ENCODE assay signal across 30 mouse cellular contexts in genomic region chr19:46956410-46956809, GRCm38 (mm10). TPM values are rescaled to one million over a fixed set of nuclear protein-coding genes. Genes with fewer than 3 reads are reported as not detected.
A peak's percentile ranks its signal among the peaks of the same experiment; 100 is the strongest.
DNase-seq lines count a peak whose midpoint lies in the region; ATAC-seq and TF ChIP-seq lines count a peak whose summit lies in the region.
"Had no signal": no experiment of that assay in that cellular context is flagged by ENCODE, and none has a peak within 500 bp of the region (broad histone marks: within the 10 kb centered on the region; RNA-seq: fewer than 3 reads in every experiment).

No protein-coding gene starts in this region.

- TF ChIP-seq EP300 in stomach, postnatal 0 days (optimal IDR thresholded peaks at IDR 0.05), result no peak

- peaks cover 45% of the 10 kb centered on the region for H3K4me1 ChIP-seq in liver, embryonic 16.5 days (ENCODE audit: control insufficient read depth, low read depth, low read length)
- H3K4me1 ChIP-seq in stomach, postnatal 0 days (replicated peaks; ENCODE audit: control insufficient read depth, insufficient read depth), result 0 out of 2 replicates have a peak, but pooled peaks cover 3% of the 10 kb centered on the region
- peaks cover 18% of the 10 kb centered on the region for H3K4me1 ChIP-seq in forebrain, embryonic 14.5 days (ENCODE audit: control insufficient read depth, insufficient read depth, low read length)

- WGBS in liver, embryonic 16.5 days (ENCODE audit: insufficient replicate concordance), result 50% methylated on average over 2 of the region's 2 CpGs
- 48% methylated on average over 2 of the region's 2 CpGs for whole genome bisulfite sequencing in stomach, postnatal 0 days
- 77% methylated on average over 2 of the region's 2 CpGs for WGBS in forebrain, embryonic 14.5 days

- ATAC-seq in liver, embryonic 16.5 days (ENCODE audit: low read depth), result peak; percentile 64
- ATAC-seq in stomach, postnatal 0 days (ENCODE audit: low FRiP score, low TSS enrichment), result peak; percentile 61; the same call in 1 of the 2 replicates
- no peak for ATAC-seq in forebrain, embryonic 14.5 days
- ATAC-seq: inflammation-experienced regulatory T-cells, adult 6 months; midbrain, embryonic 15.5 days; Patski had no signal

- H3K27me3 ChIP-seq in liver, embryonic 16.5 days (ENCODE audit: control insufficient read depth, insufficient read depth, low read depth, low read length), result no peaks in the 10 kb centered on the region
- no peaks in the 10 kb centered on the region for H3K27me3 ChIP-seq in stomach, postnatal 0 days (ENCODE audit: control insufficient read depth, insufficient read depth, low read length)
- no peaks in the 10 kb centered on the region for H3K27me3 ChIP-seq in forebrain, embryonic 14.5 days (replicated peaks; ENCODE audit: control insufficient read depth, insufficient read depth, low read length)
- H3K27me3 ChIP-seq: embryonic facial prominence, embryonic 15.5 days; forebrain, embryonic 12.5 days; heart, embryonic 13.5 days; hindbrain, embryonic 15.5 days; midbrain, embryonic 15.5 days; Patski had no signal

- no peaks in the 10 kb centered on the region for H3K36me3 ChIP-seq in liver, embryonic 16.5 days (ENCODE audit: control insufficient read depth, insufficient read depth)
- no peaks in the 10 kb centered on the region; the same call in 1 of the 2 replicates for H3K36me3 ChIP-seq in stomach, postnatal 0 days (ENCODE audit: control insufficient read depth, insufficient read depth, low read length)
- no peaks in the 10 kb centered on the region for H3K36me3 ChIP-seq in forebrain, embryonic 14.5 days (ENCODE audit: control insufficient read depth, insufficient read depth, low read length)
- H3K36me3 ChIP-seq: embryonic facial prominence, embryonic 15.5 days; forebrain, embryonic 12.5 days; hindbrain, embryonic 10.5 days; hindbrain, embryonic 15.5 days; midbrain, embryonic 15.5 days had no signal

- H3K9me3 ChIP-seq in liver, embryonic 16.5 days (replicated peaks; ENCODE audit: control insufficient read depth, low read length), result no peaks in the 10 kb centered on the region
- no peaks in the 10 kb centered on the region for H3K9me3 ChIP-seq in stomach, postnatal 0 days (ENCODE audit: control insufficient read depth, low read length)
- no peaks in the 10 kb centered on the region for H3K9me3 ChIP-seq in forebrain, embryonic 14.5 days (replicated peaks; ENCODE audit: control insufficient read depth, low read length)
- H3K9me3 ChIP-seq: embryonic facial prominence, embryonic 10.5 days; embryonic facial prominence, embryonic 15.5 days; forebrain, embryonic 12.5 days; heart, embryonic 13.5 days; hindbrain, embryonic 10.5 days; hindbrain, embryonic 15.5 days; midbrain, embryonic 15.5 days had no signal

- H3K27ac ChIP-seq in left cerebral cortex, adult 2 months, result peak overlapping the region; percentile 5; the same call in 1 of the 2 replicates
- peak overlapping the region; percentile 82 for H3K27ac ChIP-seq in liver, embryonic 16.5 days (ENCODE audit: low read length)
- no peak overlapping the region for H3K27ac ChIP-seq in stomach, postnatal 0 days (replicated peaks)
- no peak overlapping the region for H3K27ac ChIP-seq in forebrain, embryonic 14.5 days (ENCODE audit: low read depth, low read length)
- H3K27ac ChIP-seq: embryonic facial prominence, embryonic 10.5 days; embryonic facial prominence, embryonic 15.5 days; forebrain, embryonic 12.5 days; heart, embryonic 13.5 days; hindbrain, embryonic 10.5 days; hindbrain, embryonic 15.5 days; midbrain, embryonic 15.5 days had no signal

- no peak for DNase-seq in left cerebral cortex, adult 2 months (ENCODE audit: extremely low spot score in 1 of 2, low spot score in 2 of 2)
- no peak for DNase-seq in left cerebral cortex, adult 11 months (ENCODE audit: low spot score)
- peak; percentile 50 for DNase-seq in urinary bladder, postnatal 14 days (ENCODE audit: low spot score)
- no peak for DNase-seq in urinary bladder, postnatal 36 days (ENCODE audit: low spot score in 2 of 2)
- no peak for DNase-seq in stomach, postnatal 0 days (ENCODE audit: low spot score)
- no peak for DNase-seq in forebrain, embryonic 14.5 days (ENCODE audit: low spot score)
- no peak for DNase-seq in cerebellum, adult 8-10 months
- DNase-seq: adrenal gland, postnatal 10 days; cerebellum, adult 11-12 months; cerebellum, postnatal 10 days; gastrocnemius, postnatal 25 days; heart, adult 18-20 months; heart, postnatal 14 days; kidney, adult 11 months; kidney, postnatal 25 days; left cerebral cortex, postnatal 4 days; lung, postnatal 10 days; right cerebral cortex, postnatal 25 days; thymus, postnatal 25 days had no signal

- no peak for TF ChIP-seq CTCF in left cerebral cortex, adult 2 months (IDR thresholded peaks at IDR 0.05)
- no peak for TF ChIP-seq CTCF in stomach, postnatal 0 days (IDR thresholded peaks at IDR 0.05; ENCODE audit: low read depth)

- intact Hi-C loops in left cerebral cortex, adult 2 months (cut with DNase I), result no loop called here

- H3K4me3 ChIP-seq in left cerebral cortex, adult 2 months, result no peak overlapping the region
- H3K4me3 ChIP-seq in liver, embryonic 16.5 days (ENCODE audit: low read depth, low read length), result no peak overlapping the region
- H3K4me3 ChIP-seq in stomach, postnatal 0 days (ENCODE audit: low read depth, low read length), result no peak overlapping the region
- no peak overlapping the region for H3K4me3 ChIP-seq in forebrain, embryonic 14.5 days (ENCODE audit: low read depth, low read length)
- H3K4me3 ChIP-seq: embryonic facial prominence, embryonic 10.5 days; embryonic facial prominence, embryonic 15.5 days; forebrain, embryonic 12.5 days; heart, embryonic 13.5 days; hindbrain, embryonic 10.5 days; hindbrain, embryonic 15.5 days; midbrain, embryonic 15.5 days had no signal

- no peak overlapping the region for H3K9ac ChIP-seq in liver, embryonic 16.5 days (ENCODE audit: low read depth, low read length)
- H3K9ac ChIP-seq in stomach, postnatal 0 days (ENCODE audit: low read length), result no peak overlapping the region
- no peak overlapping the region for H3K9ac ChIP-seq in forebrain, embryonic 14.5 days (ENCODE audit: low read length)
- H3K9ac ChIP-seq: embryonic facial prominence, embryonic 15.5 days; forebrain, embryonic 12.5 days; heart, embryonic 13.5 days; hindbrain, embryonic 15.5 days; midbrain, embryonic 15.5 days had no signal

- peak overlapping the region; percentile 42 for H3K4me2 ChIP-seq in liver, embryonic 16.5 days (ENCODE audit: low read depth, low read length)
- H3K4me2 ChIP-seq in stomach, postnatal 0 days (replicated peaks; ENCODE audit: low read depth), result no peak overlapping the region
- no peak overlapping the region for H3K4me2 ChIP-seq in forebrain, embryonic 14.5 days (ENCODE audit: low read length)
- H3K4me2 ChIP-seq: embryonic facial prominence, embryonic 15.5 days; forebrain, embryonic 12.5 days; heart, embryonic 13.5 days; hindbrain, embryonic 15.5 days; midbrain, embryonic 15.5 days had no signal

RNA-seq across cellular contexts. Expression of gene Ina, which starts 58.1 kb away (rescaled TPM):
- total RNA-seq in left cerebral cortex, adult 2 months (2021), result 100 to 1,000 TPM; 219 to 227 TPM
- 0.06 and 0.09 TPM in 2 replicates for polyA plus RNA-seq in liver, embryonic 16.5 days (2015; fragmentation: Nextera tagmentation; extraction: Ambion mirVana)
- polyA plus RNA-seq in stomach, postnatal 0 days (2015; fragmentation: Nextera tagmentation; extraction: Ambion mirVana), result 3.5 and 4.2 TPM in 2 replicates
- polyA plus RNA-seq in forebrain, embryonic 14.5 days (2014; fragmentation: Nextera tagmentation; extraction: Ambion mirVana), result 253 and 297 TPM in 2 replicates
- total RNA-seq: gastrocnemius, postnatal 25 days; heart, adult 18-20 months; heart, postnatal 14 days; MEL had no signal
- polyA plus RNA-seq: inflammation-experienced regulatory T-cells, adult 6 months had no signal

RNA-seq across cellular contexts. Expression of gene Nt5c2, which starts 58.5 kb away (rescaled TPM):
- 10 to 100 TPM; 73.7 to 82.1 TPM for total RNA-seq in left cerebral cortex, adult 2 months (2021)
- polyA plus RNA-seq in liver, embryonic 16.5 days (2015; fragmentation: Nextera tagmentation; extraction: Ambion mirVana), result 47.4 and 48.4 TPM in 2 replicates
- 59.4 and 70.9 TPM in 2 replicates for polyA plus RNA-seq in stomach, postnatal 0 days (2015; fragmentation: Nextera tagmentation; extraction: Ambion mirVana)
- 84.2 and 86.2 TPM in 2 replicates for polyA plus RNA-seq in forebrain, embryonic 14.5 days (2014; fragmentation: Nextera tagmentation; extraction: Ambion mirVana)

Comparison
In these comparisons a context has a peak if more than half of its experiments do, and no peak if none do; other contexts are left out.
1. H3K27ac ChIP-seq: peak in left cerebral cortex, adult 2 months (single experiment) and liver, embryonic 16.5 days (single experiment); none in stomach, postnatal 0 days (single experiment) and forebrain, embryonic 14.5 days (single experiment).
2. RNA of gene Ina, which starts 58.1 kb away (polyA plus RNA-seq): 253 to 297 TPM in forebrain, embryonic 14.5 days; 3.5 to 4.2 TPM in stomach, postnatal 0 days and 0.06 to 0.09 TPM in liver, embryonic 16.5 days; every median in the first group is over 10 times any median in the second.